Mouse (Mus musculus): ENCODE measurements around the gene Zfp62. TPM values are rescaled to one million over a fixed set of nuclear protein-coding genes. Genes with fewer than 3 reads are reported as not detected.

Zfp62 gene
- total RNA-seq, 1 experiment, result 25.2 TPM

DNA sequence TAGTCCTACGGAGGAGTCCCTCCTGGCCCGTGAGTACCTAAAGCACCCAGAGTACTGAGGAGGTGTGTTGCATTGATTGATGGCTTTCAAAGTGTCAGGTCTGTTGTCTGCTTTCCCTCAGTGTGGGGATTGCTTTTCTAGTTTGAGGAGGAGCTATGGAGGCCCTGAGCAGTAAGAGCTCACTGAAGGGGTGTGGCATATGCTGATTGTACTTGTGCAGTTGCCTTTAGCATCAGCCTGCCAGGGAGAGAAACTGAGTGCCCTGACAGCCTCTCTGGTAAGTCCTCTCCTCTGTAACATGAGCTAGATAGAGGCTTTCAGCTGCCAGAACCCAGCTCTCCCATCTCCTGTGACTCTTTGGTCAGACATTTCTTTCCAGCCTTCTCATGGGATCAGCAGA lies 44.2 kb downstream of the Zfp62 start:
- no peak overlapping the region for H3K4me3 ChIP-seq (ENCODE audit: insufficient read depth in 1 of 2, low read depth in 1 of 2, low read length in 2 of 2, poor library complexity in 1 of 2, severe bottlenecking in 1 of 2)
- TF ChIP-seq MAFK (IDR thresholded peaks at IDR 0.05; ENCODE audit: insufficient read depth, low read depth, low read length) (no peak), CHD2 (IDR thresholded peaks at IDR 0.05; ENCODE audit: low read depth, low read length) (no peak), ZC3H11A (IDR thresholded peaks at IDR 0.05; ENCODE audit: borderline replicate concordance, low read depth, low read length) (no peak), HCFC1 (IDR thresholded peaks at IDR 0.05; ENCODE audit: borderline replicate concordance, insufficient read depth, low read length) (no peak), ZNF384 (IDR thresholded peaks at IDR 0.05; ENCODE audit: low read depth, low read length) (no peak)
- no peaks in the 10 kb centered on the region for H3K36me3 ChIP-seq (ENCODE audit: control insufficient read depth, insufficient read depth, low read length, poor library complexity, severe bottlenecking)
- peaks cover 4 to 11% of the 10 kb centered on the region in 2 experiments for H3K4me1 ChIP-seq (ENCODE audit: control insufficient read depth in 2 of 2, insufficient read depth in 2 of 2, low read length in 2 of 2, poor library complexity in 1 of 2)
- in situ Hi-C loops (cut with MboI; ENCODE audit: low sequenced_read_pairs in 2 of 2, unreplicated experiment in 2 of 2), result no loop called here
- no peak overlapping the region for H3K27ac ChIP-seq (ENCODE audit: insufficient read depth, low read depth, low read length, poor library complexity, severe bottlenecking)
- DNase-seq (ENCODE audit: low read depth, low spot score), result no peak
- no peak overlapping the region for H3K9ac ChIP-seq (ENCODE audit: insufficient read depth, low read depth, low read length, poor library complexity, severe bottlenecking)
- no peaks in the 10 kb centered on the region for H3K9me3 ChIP-seq (ENCODE audit: control insufficient read depth, insufficient read depth, low read depth, low read length)

GRCm38 (mm10) chr11:49248226-49248973 lies 45.3 kb downstream of the Zfp62 start:
- no peaks in the 10 kb centered on the region for H3K9me3 ChIP-seq (ENCODE audit: control insufficient read depth, insufficient read depth, low read depth, low read length)
- in situ Hi-C loops (cut with MboI; ENCODE audit: low sequenced_read_pairs in 2 of 2, unreplicated experiment in 2 of 2), result no loop called here
- H3K27ac ChIP-seq (ENCODE audit: insufficient read depth, low read depth, low read length, poor library complexity, severe bottlenecking), result no peak overlapping the region
- no peak for TF ChIP-seq ZNF384 (IDR thresholded peaks at IDR 0.05; ENCODE audit: low read depth, low read length)
- H3K4me1 ChIP-seq (ENCODE audit: control insufficient read depth in 2 of 2, insufficient read depth in 2 of 2, low read length in 2 of 2, poor library complexity in 1 of 2), result peaks cover 4 to 11% of the 10 kb centered on the region in 2 experiments
- no peak for DNase-seq (ENCODE audit: low read depth, low spot score)
- H3K4me3 ChIP-seq (ENCODE audit: insufficient read depth in 1 of 2, low read depth in 1 of 2, low read length in 2 of 2, poor library complexity in 1 of 2, severe bottlenecking in 1 of 2), result no peak overlapping the region
- no peak overlapping the region for H3K9ac ChIP-seq (ENCODE audit: insufficient read depth, low read depth, low read length, poor library complexity, severe bottlenecking)
- no peaks in the 10 kb centered on the region for H3K36me3 ChIP-seq (ENCODE audit: control insufficient read depth, insufficient read depth, low read length, poor library complexity, severe bottlenecking)

DNA sequence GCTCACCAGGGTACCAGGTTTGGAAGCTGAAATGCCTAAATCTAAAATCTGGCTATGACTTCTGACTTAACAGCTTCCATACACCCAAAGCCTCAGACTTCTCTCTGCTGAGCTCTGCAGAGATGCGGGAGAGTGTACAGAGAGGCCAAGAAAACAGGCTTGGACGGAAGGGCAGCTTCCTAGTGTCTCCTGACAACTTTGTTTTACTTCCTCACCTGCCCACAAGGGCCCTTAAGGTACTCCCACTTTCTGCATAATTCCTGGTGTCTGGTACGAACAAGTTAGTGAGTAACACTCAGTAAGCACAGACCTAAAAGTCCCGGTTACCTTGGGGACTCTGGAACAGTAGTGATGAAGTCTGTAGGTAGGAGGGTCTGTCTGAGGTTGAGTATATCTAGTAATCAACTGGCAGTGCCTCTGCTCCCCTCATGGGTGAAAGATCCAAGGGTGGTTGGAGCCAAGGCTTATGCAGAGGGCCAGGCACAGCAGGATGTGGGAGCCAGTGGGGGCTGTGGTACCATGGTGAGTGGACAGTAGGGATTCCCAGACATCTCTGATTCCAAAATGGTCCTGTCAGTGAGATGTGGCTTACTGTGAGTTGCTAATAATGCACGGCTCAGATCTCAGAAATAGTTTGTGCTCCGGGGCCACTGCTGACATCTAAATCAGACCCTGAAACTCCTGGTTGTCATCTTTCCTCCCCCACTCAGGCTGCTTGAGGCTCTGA lies 46.0 kb downstream of the Zfp62 start:
- no peaks in the 10 kb centered on the region for H3K9me3 ChIP-seq (ENCODE audit: control insufficient read depth, insufficient read depth, low read depth, low read length)
- no peak overlapping the region for H3K27ac ChIP-seq (ENCODE audit: insufficient read depth, low read depth, low read length, poor library complexity, severe bottlenecking)
- peaks cover 4 to 11% of the 10 kb centered on the region in 2 experiments for H3K4me1 ChIP-seq (ENCODE audit: control insufficient read depth in 2 of 2, insufficient read depth in 2 of 2, low read length in 2 of 2, poor library complexity in 1 of 2)
- DNase-seq (ENCODE audit: low read depth, low spot score), result no peak
- no peak overlapping the region for H3K9ac ChIP-seq (ENCODE audit: insufficient read depth, low read depth, low read length, poor library complexity, severe bottlenecking)
- H3K36me3 ChIP-seq (ENCODE audit: control insufficient read depth, insufficient read depth, low read length, poor library complexity, severe bottlenecking), result no peaks in the 10 kb centered on the region; the same call in 1 of the 2 replicates
- H3K4me3 ChIP-seq (ENCODE audit: insufficient read depth in 1 of 2, low read depth in 1 of 2, low read length in 2 of 2, poor library complexity in 1 of 2, severe bottlenecking in 1 of 2), result no peak overlapping the region
- in situ Hi-C loops (cut with MboI; ENCODE audit: low sequenced_read_pairs in 2 of 2, unreplicated experiment in 2 of 2), result no loop called here
- no peak for TF ChIP-seq CHD2 (IDR thresholded peaks at IDR 0.05; ENCODE audit: low read depth, low read length)

DNA sequence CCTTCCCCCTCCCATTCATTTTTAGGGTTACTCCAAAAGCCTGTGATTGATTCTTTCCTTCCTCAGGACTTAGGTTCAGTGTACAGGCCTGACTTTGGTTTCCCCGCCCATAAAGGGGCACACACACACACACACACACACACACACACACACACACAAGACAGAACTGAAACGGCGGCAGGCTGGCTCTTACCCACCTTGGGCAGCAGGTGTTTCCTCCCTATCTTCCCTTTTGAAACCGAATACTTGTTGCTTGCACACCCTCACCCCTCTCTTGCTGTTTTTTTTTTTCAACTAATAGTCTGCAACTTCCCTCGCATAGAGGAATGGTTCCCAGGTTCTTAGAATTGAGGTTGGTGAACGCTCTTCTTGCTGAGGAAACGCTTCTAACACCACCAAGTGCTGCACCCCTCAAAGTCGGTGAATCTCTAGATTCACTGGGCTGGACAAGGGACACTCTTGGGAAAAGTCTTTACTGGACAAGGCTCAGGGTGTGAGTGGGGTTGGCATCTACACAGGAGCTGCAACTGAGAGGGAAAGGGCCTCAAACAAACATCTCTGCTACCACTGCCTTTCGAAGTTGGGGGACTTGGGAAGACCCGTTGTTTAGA lies 46.8 kb downstream of the Zfp62 start:
- no peak for TF ChIP-seq CHD2 (IDR thresholded peaks at IDR 0.05; ENCODE audit: low read depth, low read length)
- no peak for DNase-seq (ENCODE audit: low read depth, low spot score)
- H3K27ac ChIP-seq (ENCODE audit: insufficient read depth, low read depth, low read length, poor library complexity, severe bottlenecking), result no peak overlapping the region
- H3K4me3 ChIP-seq (ENCODE audit: insufficient read depth in 1 of 2, low read depth in 1 of 2, low read length in 2 of 2, poor library complexity in 1 of 2, severe bottlenecking in 1 of 2), result peak overlapping the region; percentile 73 to 75
- peaks cover 2% of the 10 kb centered on the region; the same call in 1 of the 2 replicates for H3K36me3 ChIP-seq (ENCODE audit: control insufficient read depth, insufficient read depth, low read length, poor library complexity, severe bottlenecking)
- no peaks in the 10 kb centered on the region for H3K9me3 ChIP-seq (ENCODE audit: control insufficient read depth, insufficient read depth, low read depth, low read length)
- in situ Hi-C loops (cut with MboI; ENCODE audit: low sequenced_read_pairs in 2 of 2, unreplicated experiment in 2 of 2), result loop anchor here in 1 of 2 experiments (25.0 kb wide), 1 partner anchor 388 kb away; the partner anchor contains the start of gene Irgm1
- H3K9ac ChIP-seq (ENCODE audit: insufficient read depth, low read depth, low read length, poor library complexity, severe bottlenecking), result peak overlapping the region; percentile 81; the same call in 1 of the 2 replicates
- H3K4me1 ChIP-seq (ENCODE audit: control insufficient read depth in 2 of 2, insufficient read depth in 2 of 2, low read length in 2 of 2, poor library complexity in 1 of 2), result peaks cover 4 to 11% of the 10 kb centered on the region in 2 experiments

Data from ES-E14 (cell line).